Mouse (Mus musculus) stomach, adult 2 months (tissue): ENCODE measurements around the gene Ebpl. TPM values are rescaled to one million over a fixed set of nuclear protein-coding genes. Genes with fewer than 3 reads are reported as not detected.

Source experiments
- polyA plus RNA-seq: library from polyadenylated mRNA; depleted of rRNA; stranded (reverse); fragments of >200 nt; gene quantifications from 2 replicates; pipeline ENCODE4 v1.2.3, GENCODE M21; 2012; rRNA removed

Gene Ebpl
- polyA plus RNA-seq: 1.2 and 2.0 TPM in 2 replicates

DNA sequence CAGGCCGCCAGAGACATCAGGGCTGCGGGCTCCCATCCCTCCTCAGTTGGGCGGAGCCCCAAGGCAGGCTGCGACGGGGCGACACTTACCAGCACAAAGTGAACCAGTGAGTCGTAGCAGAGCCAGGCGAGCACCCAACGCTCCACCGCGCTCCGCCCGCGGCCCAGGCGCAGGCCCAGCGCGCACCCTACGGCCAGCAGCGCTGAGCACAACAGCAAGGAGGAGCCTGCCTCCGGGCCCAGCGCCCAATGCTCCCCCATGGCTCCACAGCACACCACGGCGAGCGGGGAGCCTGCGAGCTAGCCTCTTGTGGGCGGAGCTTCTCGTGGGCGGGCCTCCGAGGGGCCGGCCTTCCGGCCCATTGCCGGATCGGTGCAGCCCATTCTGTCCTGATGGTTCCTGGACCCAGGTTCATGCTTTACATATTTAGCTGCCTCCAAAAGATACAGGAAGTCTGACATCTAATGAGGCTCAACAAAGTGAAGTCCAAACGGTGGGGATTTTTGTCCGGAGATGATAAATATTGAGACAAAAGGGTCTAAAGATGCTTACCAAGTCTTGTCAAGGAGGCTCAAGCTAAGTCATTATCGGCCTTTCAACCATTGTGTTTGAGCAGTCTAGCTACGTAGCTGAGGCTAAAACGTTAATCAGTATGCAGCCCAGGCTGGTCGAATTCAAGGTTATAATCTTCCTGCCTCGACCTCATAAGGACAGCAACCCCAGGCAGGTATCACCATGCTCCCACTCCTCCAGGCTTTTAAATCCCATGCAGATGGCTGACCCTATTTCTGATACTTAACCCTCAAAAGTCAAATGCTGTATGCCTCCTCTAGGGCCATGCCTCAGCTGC lies at the start of gene Ebpl:
Gene Ebpl, minus strand, starts transcription at position 309 of the 850 bp plus-strand sequence.

DNA sequence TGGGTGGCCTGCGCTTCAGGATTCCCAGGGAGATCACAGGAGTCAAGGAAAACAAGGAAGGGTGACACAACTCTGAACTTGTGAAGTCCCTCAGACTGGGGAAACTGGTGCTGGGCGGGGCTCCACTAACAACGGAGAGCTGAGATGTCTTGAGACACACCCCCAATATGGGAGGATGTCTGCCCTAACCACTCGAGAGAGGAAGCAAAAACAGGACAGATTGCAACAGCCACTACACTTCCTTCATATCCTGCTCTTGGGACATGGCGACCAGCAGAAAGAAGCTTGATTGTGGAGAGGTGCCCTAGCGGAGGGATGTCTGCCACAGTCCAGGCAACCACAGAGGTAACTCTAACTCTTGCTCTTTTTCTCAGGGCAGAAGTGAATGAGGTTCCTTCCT lies 50.6 kb downstream of the Ebpl start, which contains the start of gene Arl11:
Gene Arl11, plus strand, starts transcription at position 161 of the 400 bp plus-strand sequence.

Other genes starting within 250 kb of the Ebpl start
- 0.09 and 0.14 TPM in 2 replicates for gene Sacs, start 222.0 kb downstream of the Ebpl start, polyA plus RNA-seq
- gene Sgcg, start 101.9 kb downstream of the Ebpl start, polyA plus RNA-seq: 0.46 and 0.62 TPM in 2 replicates
- 0.53 and 0.63 TPM in 2 replicates for gene Arl11, start 50.7 kb downstream of the Ebpl start, polyA plus RNA-seq
- gene Kpna3, start 79.4 kb upstream of the Ebpl start, polyA plus RNA-seq: 0.45 and 1.0 TPM in 2 replicates
- 10.0 and 17.5 TPM in 2 replicates for gene Spryd7, start 196.4 kb upstream of the Ebpl start, polyA plus RNA-seq
- 0.54 and 1.1 TPM in 2 replicates for gene Trim13, start 237.8 kb upstream of the Ebpl start, polyA plus RNA-seq
- gene Kcnrg, start 247.0 kb upstream of the Ebpl start, polyA plus RNA-seq: 0.04 TPM in 2 replicates